Mouse (Mus musculus) left cerebral cortex, postnatal 25 days (tissue): ENCODE results near the gene Hist1h2bg. TPM values are rescaled to one million over a fixed set of nuclear protein-coding genes. Genes with fewer than 3 reads are reported as not detected.
"Not testable (repeated sequence)": the region's sequence is repeated elsewhere in the genome, so short reads cannot be mapped to it uniquely, and the experiment has no call there.

Experiments used
- DNase-seq, 2 experiments: peaks; one replicate each; pipeline ENCODE4 v3.0.0; 2022; ENCODE audit warnings: low spot score in 2 of 2, mixed read lengths in 1 of 2
- intact Hi-C: fragments of 180-260 bp; cut with DNase I; formaldehyde crosslinking; loops from one replicate; pipeline ENCODE4 v1.15.1; 2025
- total RNA-seq, 2 experiments: library from RNA; stranded (reverse); gene quantifications; 2 replicates each; pipeline ENCODE4 v1.2.3; 2021

The Hist1h2bg gene
- total RNA-seq, 2 experiments from 2014 or later, result 82.4 to 88.3 TPM

GRCm38 (mm10) chr13:23576351-23576881 lies 5.2 kb downstream of the Hist1h2bg start:
- DNase-seq, result no peak
- intact Hi-C loops, result loop anchor here (5.0 kb wide), 1 partner anchor 181 kb away; the partner anchor contains the start of gene Hist1h4b

GRCm38 (mm10) chr13:23576906-23577639 lies 5.9 kb downstream of the Hist1h2bg start:
- intact Hi-C loops, result loop anchor here (5.0 kb wide), 1 partner anchor 180 kb away; the partner anchor contains the start of gene Hist1h4b
- no peak for DNase-seq

- intact Hi-C loops, result loop anchor here (5.0 kb wide), 1 partner anchor 179 kb away; the partner anchor contains the start of gene Hist1h4b
- no peak for DNase-seq
Observed at GRCm38 (mm10) chr13:23577835-23578234, 6.6 kb downstream of the Hist1h2bg start.

GRCm38 (mm10) chr13:23581408-23582218 lies 10.4 kb downstream of the Hist1h2bg start, which contains the start of gene Hist1h4d:
Gene Hist1h4d (plus strand): TSS chr13:23581598.
- DNase-seq, result peak; percentile 98 to 99
- intact Hi-C loops, result loop anchor here (5.0 to 10.0 kb wide), 3 partner anchors 161 to 1827 kb away; partner anchors contain the start of genes Hist1h1b, Hist1h2ak, Hist1h2an and Hist1h2bn

- intact Hi-C loops, result loop anchor here (5.0 to 10.0 kb wide), 3 partner anchors 160 to 1828 kb away; partner anchors contain the start of genes Hist1h1b, Hist1h2ak, Hist1h2an and Hist1h2bn
- no peak for DNase-seq
Observed at GRCm38 (mm10) chr13:23582219-23583056, 11.2 kb downstream of the Hist1h2bg start.

- intact Hi-C loops, result loop anchor here (5.0 to 10.0 kb wide), 3 partner anchors 159 to 1829 kb away; partner anchors contain the start of genes Hist1h1b, Hist1h2ak, Hist1h2an and Hist1h2bn
- DNase-seq, result no peak
Observed at GRCm38 (mm10) chr13:23583387-23584068, 12.3 kb downstream of the Hist1h2bg start.

GRCm38 (mm10) chr13:23584331-23584730 lies 13.1 kb downstream of the Hist1h2bg start:
- intact Hi-C loops, result loop anchor here (5.0 to 10.0 kb wide), 3 partner anchors 158 to 1830 kb away; partner anchors contain the start of genes Hist1h1b, Hist1h2ak, Hist1h2an and Hist1h2bn
- no peak for DNase-seq

- intact Hi-C loops, result loop anchor here (5.0 to 10.0 kb wide), 3 partner anchors 97 to 1830 kb away; partner anchors contain the start of genes Hist1h1b, Hist1h2ac, Hist1h2ak and Hist1h2an
- peak; percentile 77 to 81 for DNase-seq
Observed at GRCm38 (mm10) chr13:23585029-23585441, 13.8 kb downstream of the Hist1h2bg start.

- intact Hi-C loops, result loop anchor here (2.0 to 10.0 kb wide), 4 partner anchors 35 to 1831 kb away; partner anchors contain the start of genes Hist1h1b, Hist1h2ac, Hist1h2ak and Hist1h2an
- DNase-seq, result peak; percentile 80 to 94
Observed at GRCm38 (mm10) chr13:23585442-23586098, 14.4 kb downstream of the Hist1h2bg start.

GRCm38 (mm10) chr13:23586099-23586939 lies 15.1 kb downstream of the Hist1h2bg start:
- intact Hi-C loops, result loop anchor here (2.0 to 10.0 kb wide), 4 partner anchors 34 to 1832 kb away; partner anchors contain the start of genes Hist1h1b, Hist1h2ac, Hist1h2ak and Hist1h2an

GRCm38 (mm10) chr13:23586940-23587225 lies 15.7 kb downstream of the Hist1h2bg start:
- intact Hi-C loops, result loop anchor here (2.0 to 10.0 kb wide), 4 partner anchors 34 to 1832 kb away; partner anchors contain the start of genes Hist1h1b, Hist1h2ac, Hist1h2ak and Hist1h2an
- DNase-seq, result no peak

More at GRCm38 (mm10) chr13:23586099-23586939, 15.1 kb downstream of the Hist1h2bg start:
- peak in 1 of 2 experiments; percentile 14 for DNase-seq

- no peak for DNase-seq
Observed at GRCm38 (mm10) chr13:23591206-23591605, 20.0 kb downstream of the Hist1h2bg start.

GRCm38 (mm10) chr13:23591886-23592285 lies 20.7 kb downstream of the Hist1h2bg start:
- intact Hi-C loops, DNase-seq: not testable (repeated sequence)

More at GRCm38 (mm10) chr13:23591206-23591605, 20.0 kb downstream of the Hist1h2bg start:
- intact Hi-C loops, result no loop called here

GRCm38 (mm10) chr13:23592614-23593013 lies 21.4 kb downstream of the Hist1h2bg start:
- DNase-seq, result no peak
- intact Hi-C loops, result no loop called here

- no peak for DNase-seq
- intact Hi-C loops, result no loop called here
Observed at GRCm38 (mm10) chr13:23593051-23593770, 22.0 kb downstream of the Hist1h2bg start.

- intact Hi-C loops, result no loop called here
Observed at GRCm38 (mm10) chr13:23595185-23595584, 24.0 kb downstream of the Hist1h2bg start.

More at GRCm38 (mm10) chr13:23595185-23595584, 24.0 kb downstream of the Hist1h2bg start:
- DNase-seq, result no peak
